Mouse (Mus musculus) megakaryocyte, embryonic 14.5 days (primary cell): ENCODE results near the gene Ifna7.
"Not testable (repeated sequence)": the region's sequence is repeated elsewhere in the genome, so short reads cannot be mapped to it uniquely, and the experiment has no call there.

Experiments used
- FLI1 ChIP-seq: IDR thresholded peaks from 2 replicates; pipeline ENCODE4 v1.6.1; 2012; ENCODE audit warnings: low read length, inconsistent platforms, mixed read lengths
- GATA1 ChIP-seq: IDR thresholded peaks from 3 replicates; pipeline ENCODE4 v1.6.1; 2012; ENCODE audit warnings: mixed read lengths, low read length, inconsistent platforms, borderline replicate concordance

DNA sequence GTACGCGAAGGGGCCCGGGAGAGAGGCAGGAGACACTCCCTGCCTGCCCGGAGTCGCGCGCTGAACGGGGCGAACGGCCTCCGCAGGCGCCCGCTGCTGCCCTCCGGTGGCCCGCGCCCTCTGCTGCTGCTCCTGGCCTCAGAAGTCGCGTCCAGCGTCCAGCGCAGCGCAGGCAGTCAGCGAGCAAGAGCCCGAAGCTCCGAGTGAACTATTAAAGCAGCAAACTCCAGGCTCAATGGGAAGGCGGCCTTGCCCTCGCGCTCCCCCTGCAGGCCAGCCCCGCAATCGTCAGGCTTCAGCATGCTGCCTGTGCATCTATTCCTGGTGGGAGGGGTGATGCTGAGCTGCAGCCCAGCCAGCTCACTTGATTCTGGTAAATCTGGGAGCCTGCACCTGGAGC, 36.5 kb upstream of the Ifna7 start, which contains the start of gene Gm13272:
- TF ChIP-seq GATA1, FLI1: not testable (repeated sequence)
